Mouse (Mus musculus): Measurements from ENCODE around the gene Ppp4r2. TPM values are rescaled to one million over a fixed set of nuclear protein-coding genes. Genes with fewer than 3 reads are reported as not detected.

Ppp4r2 gene
- total and polyA plus RNA-seq, 3 experiments: 9.7 to 46.7 (median 46.0) TPM

DNA sequence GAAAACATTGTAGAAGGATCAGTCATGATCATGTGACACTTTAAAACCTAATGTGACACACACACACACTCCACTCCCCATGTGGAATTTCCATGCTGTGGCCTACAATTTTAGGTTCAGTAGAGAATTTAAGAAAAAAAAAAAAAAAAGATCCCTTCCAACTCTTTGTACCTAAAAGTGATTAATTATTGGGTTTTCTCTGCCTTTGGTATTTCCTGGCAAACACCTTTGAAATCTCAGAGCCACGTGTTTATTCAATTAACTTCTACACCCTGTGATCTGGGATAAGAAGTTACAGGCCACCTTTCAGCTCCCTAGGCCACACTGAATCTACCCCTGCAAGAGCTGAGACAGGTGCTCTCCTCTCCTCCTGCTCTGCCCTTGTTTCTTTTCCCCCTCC is 25.7 kb upstream of the Ppp4r2 start:
- no peak for TF ChIP-seq CTCF (IDR thresholded peaks at IDR 0.05)
- no peak for TF ChIP-seq POLR2A (IDR thresholded peaks at IDR 0.05; ENCODE audit: insufficient read depth, low read depth, low read length)
- TF ChIP-seq EP300 (IDR thresholded peaks at IDR 0.05; ENCODE audit: insufficient read depth, low read depth, low read length): no peak
- H3K4me3 ChIP-seq: no peak overlapping the region
- no peaks in the 10 kb centered on the region for H3K36me3 ChIP-seq (ENCODE audit: control insufficient read depth, insufficient read depth, low read length)
- no peaks in the 10 kb centered on the region; the same call in 1 of the 2 replicates for H3K4me1 ChIP-seq (ENCODE audit: control insufficient read depth, insufficient read depth, low read length)
- H3K9ac ChIP-seq (ENCODE audit: low read depth, low read length): no peak overlapping the region
- intact Hi-C loops (cut with DNase I): no loop called here
- no peaks in the 10 kb centered on the region for H3K27me3 ChIP-seq (ENCODE audit: control insufficient read depth, insufficient read depth, low read length)
- 58% methylated on average over 1 of the region's 1 CpGs for WGBS
- H3K79me2 ChIP-seq (replicated peaks; ENCODE audit: control insufficient read depth, insufficient read depth, low read length): no peaks in the 10 kb centered on the region
- DNase-seq: no peak
- no peak overlapping the region for H3K27ac ChIP-seq

DNA sequence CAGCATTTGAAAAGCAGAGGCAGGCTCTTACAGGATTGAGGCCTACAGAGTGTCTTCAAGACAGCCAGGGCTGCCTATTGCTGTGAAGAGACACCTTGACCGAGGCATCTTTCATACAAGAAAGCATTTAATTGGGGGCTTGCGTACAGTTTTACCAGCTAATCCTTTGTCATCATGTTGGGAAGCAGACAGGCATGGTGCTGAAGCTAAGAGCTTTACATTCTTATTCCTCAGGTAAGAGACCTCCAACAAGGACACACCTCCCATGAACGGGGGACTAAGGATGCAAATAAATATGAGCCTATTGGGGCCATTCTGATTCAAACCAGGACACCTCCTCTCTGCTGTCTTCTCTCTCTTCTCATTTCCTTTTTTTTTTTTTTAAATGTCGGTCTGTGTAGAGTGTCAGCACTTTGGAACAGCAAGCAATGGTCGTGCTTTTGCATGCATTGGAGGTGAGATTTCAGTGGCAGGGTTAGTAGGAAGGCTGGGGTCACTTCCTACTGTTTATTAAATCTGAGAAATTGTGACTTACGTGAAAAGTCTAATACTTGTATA is 25.1 kb upstream of the Ppp4r2 start:
- no peak for TF ChIP-seq EP300 (IDR thresholded peaks at IDR 0.05; ENCODE audit: insufficient read depth, low read depth, low read length)
- no peak for TF ChIP-seq POLR2A (IDR thresholded peaks at IDR 0.05; ENCODE audit: insufficient read depth, low read depth, low read length)
- no peak for TF ChIP-seq CTCF (IDR thresholded peaks at IDR 0.05)
- Histone ChIP-seq H3K36me3 (ENCODE audit: control insufficient read depth, insufficient read depth, low read length) (no peaks in the 10 kb centered on the region), H3K4me1 (ENCODE audit: control insufficient read depth, insufficient read depth, low read length) (no peaks in the 10 kb centered on the region), H3K4me3 (no peak overlapping the region), H3K79me2 (replicated peaks; ENCODE audit: control insufficient read depth, insufficient read depth, low read length) (no peaks in the 10 kb centered on the region), H3K27ac (no peak overlapping the region), H3K27me3 (ENCODE audit: control insufficient read depth, insufficient read depth, low read length) (no peaks in the 10 kb centered on the region), H3K9ac (ENCODE audit: low read depth, low read length) (no peak overlapping the region)
- intact Hi-C loops (cut with DNase I): no loop called here
- DNase-seq: no peak
- WGBS: 85% methylated on average over 6 of the region's 6 CpGs

DNA sequence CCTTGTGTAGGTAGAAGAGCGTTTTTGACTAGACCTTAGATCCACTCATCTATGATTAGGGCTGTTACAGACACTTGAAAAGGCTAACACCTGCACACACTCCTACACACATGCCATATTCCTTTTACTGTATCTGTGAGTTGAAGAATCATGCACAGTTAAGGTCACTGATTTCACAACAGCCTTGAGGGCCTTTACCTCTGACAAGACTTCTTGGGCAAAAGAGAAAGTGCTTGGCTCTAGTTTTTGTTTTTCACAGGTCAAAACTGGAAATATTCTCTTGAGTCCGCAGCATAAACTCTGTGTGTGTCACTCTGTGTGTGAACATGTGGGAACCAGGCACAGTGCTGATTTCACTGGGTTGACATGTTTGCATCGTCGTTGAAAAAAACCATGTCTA is 23.3 kb upstream of the Ppp4r2 start:
- no peaks in the 10 kb centered on the region for H3K27me3 ChIP-seq (ENCODE audit: control insufficient read depth, insufficient read depth, low read length)
- no peaks in the 10 kb centered on the region for H3K36me3 ChIP-seq (ENCODE audit: control insufficient read depth, insufficient read depth, low read length)
- TF ChIP-seq CTCF (IDR thresholded peaks at IDR 0.05) (no peak), EP300 (IDR thresholded peaks at IDR 0.05; ENCODE audit: insufficient read depth, low read depth, low read length) (no peak), POLR2A (IDR thresholded peaks at IDR 0.05; ENCODE audit: insufficient read depth, low read depth, low read length) (no peak)
- 84% methylated on average over 4 of the region's 4 CpGs for WGBS
- H3K4me3 ChIP-seq: no peak overlapping the region
- no peaks in the 10 kb centered on the region for H3K4me1 ChIP-seq (ENCODE audit: control insufficient read depth, insufficient read depth, low read length)
- H3K79me2 ChIP-seq (replicated peaks; ENCODE audit: control insufficient read depth, insufficient read depth, low read length): no peaks in the 10 kb centered on the region
- intact Hi-C loops (cut with DNase I): no loop called here
- H3K27ac ChIP-seq: no peak overlapping the region
- no peak for DNase-seq
- H3K9ac ChIP-seq (ENCODE audit: low read depth, low read length): no peak overlapping the region

- Histone ChIP-seq H3K36me3 (ENCODE audit: control insufficient read depth, insufficient read depth, low read length) (no peaks in the 10 kb centered on the region), H3K27ac (no peak overlapping the region), H3K9ac (ENCODE audit: low read depth, low read length) (no peak overlapping the region), H3K4me1 (ENCODE audit: control insufficient read depth, insufficient read depth, low read length) (no peaks in the 10 kb centered on the region), H3K27me3 (ENCODE audit: control insufficient read depth, insufficient read depth, low read length) (no peaks in the 10 kb centered on the region), H3K4me3 (no peak overlapping the region), H3K79me2 (replicated peaks; ENCODE audit: control insufficient read depth, insufficient read depth, low read length) (no peaks in the 10 kb centered on the region)
- TF ChIP-seq POLR2A (IDR thresholded peaks at IDR 0.05; ENCODE audit: insufficient read depth, low read depth, low read length): no peak
- no peak for TF ChIP-seq EP300 (IDR thresholded peaks at IDR 0.05; ENCODE audit: insufficient read depth, low read depth, low read length)
- TF ChIP-seq CTCF (IDR thresholded peaks at IDR 0.05): no peak
- intact Hi-C loops (cut with DNase I): no loop called here
- no peak for DNase-seq
- 52% methylated on average over 3 of the region's 3 CpGs for WGBS
Measured at GRCm38 (mm10) chr6:100811731-100812130, 21.7 kb upstream of the Ppp4r2 start.

- no peak overlapping the region for H3K9ac ChIP-seq (ENCODE audit: low read depth, low read length)
- intact Hi-C loops (cut with DNase I): no loop called here
- no peaks in the 10 kb centered on the region for H3K4me1 ChIP-seq (ENCODE audit: control insufficient read depth, insufficient read depth, low read length)
- DNase-seq: no peak
- H3K79me2 ChIP-seq (replicated peaks; ENCODE audit: control insufficient read depth, insufficient read depth, low read length): no peaks in the 10 kb centered on the region
- no peaks in the 10 kb centered on the region for H3K36me3 ChIP-seq (ENCODE audit: control insufficient read depth, insufficient read depth, low read length)
- no peaks in the 10 kb centered on the region for H3K27me3 ChIP-seq (ENCODE audit: control insufficient read depth, insufficient read depth, low read length)
- H3K27ac ChIP-seq: no peak overlapping the region
- no peak for TF ChIP-seq EP300 (IDR thresholded peaks at IDR 0.05; ENCODE audit: insufficient read depth, low read depth, low read length)
- TF ChIP-seq POLR2A (IDR thresholded peaks at IDR 0.05; ENCODE audit: insufficient read depth, low read depth, low read length): no peak
- TF ChIP-seq CTCF (IDR thresholded peaks at IDR 0.05): no peak
- no peak overlapping the region for H3K4me3 ChIP-seq
- WGBS: 80% methylated on average over 2 of the region's 2 CpGs
Measured at GRCm38 (mm10) chr6:100821367-100821766, 12.1 kb upstream of the Ppp4r2 start.

DNA sequence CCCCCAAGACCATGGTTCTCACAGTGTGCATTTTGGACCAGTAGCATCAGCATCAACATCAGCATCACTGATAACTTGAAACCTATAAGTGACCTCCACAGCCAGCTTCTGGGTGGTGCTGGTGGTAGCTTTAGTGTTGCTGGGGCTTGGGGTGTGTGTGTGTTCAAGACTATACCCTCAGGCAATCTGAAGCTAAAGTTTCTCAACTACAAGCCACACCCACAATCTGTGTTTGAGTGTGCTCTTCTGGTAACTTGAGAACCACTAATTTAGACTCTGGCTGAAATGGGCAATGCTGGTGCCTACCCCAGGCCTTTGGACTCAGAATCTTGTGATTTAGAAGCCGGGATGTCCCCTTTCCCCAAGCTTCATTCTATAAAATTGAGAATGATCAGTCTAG is 10.1 kb upstream of the Ppp4r2 start:
- Histone ChIP-seq H3K4me1 (ENCODE audit: control insufficient read depth, insufficient read depth, low read length) (no peaks in the 10 kb centered on the region), H3K27ac (no peak overlapping the region), H3K27me3 (ENCODE audit: control insufficient read depth, insufficient read depth, low read length) (no peaks in the 10 kb centered on the region), H3K4me3 (no peak overlapping the region), H3K9ac (ENCODE audit: low read depth, low read length) (no peak overlapping the region), H3K79me2 (replicated peaks; ENCODE audit: control insufficient read depth, insufficient read depth, low read length) (no peaks in the 10 kb centered on the region), H3K36me3 (ENCODE audit: control insufficient read depth, insufficient read depth, low read length) (no peaks in the 10 kb centered on the region)
- DNase-seq: no peak
- no peak for TF ChIP-seq POLR2A (IDR thresholded peaks at IDR 0.05; ENCODE audit: insufficient read depth, low read depth, low read length)
- 79% methylated on average over 1 of the region's 1 CpGs for WGBS
- intact Hi-C loops (cut with DNase I): no loop called here
